Mouse (Mus musculus): ENCODE measurements at regions not wholly inside any gene's neighbourhood (a gene's known extent, or its start where the extent isn't known, plus 50 kb on each side); places are given as distances from the start of the nearest gene placed in this dataset.

- DNase-seq (ENCODE audit: low read depth, low spot score) = no peak
Measured at GRCm38 (mm10) chr8:67018242-67018641, 158.2 kb downstream of the Naf1 start.

DNA sequence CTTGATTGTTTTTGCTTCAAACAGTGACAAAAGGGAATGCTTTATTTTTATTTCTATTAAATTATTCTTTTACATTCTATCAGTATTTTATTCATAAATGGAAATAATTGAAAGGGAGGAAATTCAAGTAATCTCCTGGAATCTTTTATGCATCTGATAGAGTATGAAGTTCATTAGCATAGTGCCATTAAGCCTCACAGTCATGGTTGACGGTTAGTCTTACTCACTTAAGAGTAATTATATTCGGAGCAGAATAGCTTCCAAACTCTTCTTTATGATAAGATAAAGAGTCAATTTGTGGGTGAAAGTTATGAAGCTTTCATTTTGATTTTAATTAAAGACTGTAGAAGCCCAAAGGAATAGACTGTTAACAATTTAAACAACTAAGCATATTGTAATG, 172.8 kb downstream of the Naf1 start:
- DNase-seq (ENCODE audit: low read depth, low spot score) = no peak

DNA sequence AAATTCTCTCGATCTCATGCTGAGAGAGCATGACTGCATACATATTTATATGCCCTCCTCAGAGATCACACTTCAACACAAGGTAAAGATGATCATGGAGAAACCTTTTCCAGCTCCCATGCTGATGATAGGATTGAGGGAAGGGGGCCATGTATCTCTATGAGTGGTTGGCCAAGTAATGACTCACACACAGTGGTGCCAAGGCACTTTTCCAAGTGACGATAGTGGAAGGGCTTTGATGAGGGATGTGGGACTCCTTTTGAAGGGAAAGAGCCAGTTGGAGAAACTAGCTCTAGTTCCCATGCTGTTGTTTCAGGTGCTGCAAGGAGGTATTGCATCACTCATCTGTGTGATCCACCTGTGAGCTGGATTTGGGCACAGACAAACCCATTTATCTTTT, 201.5 kb downstream of the Naf1 start:
- DNase-seq (ENCODE audit: low read depth, low spot score) = no peak

DNA sequence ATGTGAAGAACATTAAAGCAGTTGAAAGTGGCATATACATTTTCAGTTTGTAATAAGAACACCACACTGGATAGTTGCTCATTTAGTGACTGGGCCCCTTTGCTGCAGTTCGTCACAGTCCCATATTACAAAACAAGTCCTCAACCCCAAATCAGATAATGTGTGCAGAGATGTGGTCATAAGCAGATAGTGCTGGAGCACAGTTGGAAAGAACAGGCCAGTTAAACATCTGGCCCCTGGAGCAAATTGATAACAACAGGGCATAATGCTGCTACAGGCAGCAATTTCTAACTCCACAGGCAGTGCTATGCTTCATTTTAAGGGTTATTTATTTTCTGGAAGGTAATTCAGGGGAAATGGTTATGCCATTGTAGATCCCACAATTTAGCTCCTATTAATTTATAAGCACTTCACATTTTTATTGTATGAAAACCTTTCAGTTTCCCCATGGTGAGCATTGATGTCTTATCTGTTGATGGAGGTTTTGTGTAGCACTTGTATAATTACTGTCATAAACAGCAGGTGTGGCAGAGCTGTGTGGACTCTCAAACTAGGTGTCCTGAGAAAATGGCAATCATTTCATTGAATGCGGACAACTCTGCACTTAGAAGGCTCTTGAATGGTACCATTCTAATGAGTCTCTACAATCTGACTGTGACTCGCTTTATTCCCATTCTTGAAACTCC, 208.2 kb downstream of the Naf1 start:
- DNase-seq (ENCODE audit: low read depth, low spot score) = no peak

DNA sequence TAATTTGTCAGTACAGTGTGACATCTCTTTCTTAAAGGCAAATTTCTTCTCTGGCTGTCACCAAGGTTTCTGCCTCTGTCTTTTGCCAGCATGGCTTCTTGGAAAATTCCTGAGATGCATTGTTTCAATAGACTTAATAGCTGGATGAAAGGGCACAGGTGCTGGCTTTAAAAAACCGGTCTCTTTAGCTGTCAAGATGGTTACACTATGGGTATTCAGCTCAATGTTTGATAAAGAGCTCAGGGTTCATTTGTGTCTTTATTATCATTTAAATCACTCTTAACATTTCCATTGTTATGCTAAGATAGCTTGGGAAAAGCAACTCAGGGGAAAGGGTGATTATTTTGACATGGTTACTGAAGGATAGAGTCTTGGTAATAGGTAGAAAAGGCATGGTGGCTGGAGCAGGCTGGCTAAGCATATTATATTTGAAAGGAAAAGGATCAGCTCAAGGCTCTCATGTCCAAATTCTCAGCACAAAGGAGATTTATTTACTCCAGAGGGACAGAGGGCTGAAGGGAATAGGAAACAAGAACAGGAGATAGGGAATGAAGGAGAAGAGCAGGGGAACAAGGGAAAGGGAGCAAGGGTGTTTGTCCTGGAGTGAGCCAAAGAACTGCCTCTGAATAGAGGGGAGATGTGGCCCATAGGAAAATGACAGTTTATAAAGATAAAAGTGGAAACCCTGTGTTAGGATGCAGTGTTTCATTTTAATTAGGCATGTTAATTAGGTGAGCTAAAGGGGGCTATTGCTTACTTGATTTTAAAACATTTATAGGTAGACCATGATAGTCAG, 226.4 kb downstream of the Naf1 start:
- DNase-seq (ENCODE audit: low read depth, low spot score) = peak; percentile 80
